In genomic region chr16:56036501-56036900, GRCm38 (mm10) we compare ENCODE assay signal across 9 mouse cellular contexts. TPM values are rescaled to one million over a fixed set of nuclear protein-coding genes. Genes with fewer than 3 reads are reported as not detected.
A peak's percentile ranks its signal among the peaks of the same experiment; 100 is the strongest.
DNase-seq lines count a peak whose midpoint lies in the region; ATAC-seq and TF ChIP-seq lines count a peak whose summit lies in the region.
"Had no signal": no experiment of that assay in that cellular context is flagged by ENCODE, and none has a peak within 500 bp of the region (broad histone marks: within the 10 kb centered on the region; RNA-seq: fewer than 3 reads in every experiment).

No protein-coding gene starts in this region.

- peak overlapping the region; percentile 84 for H3K4me2 ChIP-seq in lung, embryonic 16.5 days (ENCODE audit: low read depth, low read length)
- H3K4me2 ChIP-seq in embryonic facial prominence, embryonic 11.5 days (ENCODE audit: low read depth, low read length) = peak overlapping the region; percentile 67
- peak overlapping the region; percentile 67 for H3K4me2 ChIP-seq in intestine, postnatal 0 days (replicated peaks; ENCODE audit: low read depth)
- H3K4me2 ChIP-seq in stomach, embryonic 14.5 days (replicated peaks; ENCODE audit: low read depth, low read length) = peak overlapping the region; percentile 71

- peak overlapping the region; percentile 95 for H3K4me3 ChIP-seq in lung, embryonic 16.5 days (ENCODE audit: low read length)
- peak overlapping the region; percentile 87 for H3K4me3 ChIP-seq in embryonic facial prominence, embryonic 11.5 days (ENCODE audit: low read depth, low read length)
- peak overlapping the region; percentile 71 for H3K4me3 ChIP-seq in intestine, postnatal 0 days (ENCODE audit: low read depth, low read length)
- H3K4me3 ChIP-seq in stomach, embryonic 14.5 days (ENCODE audit: low read depth, low read length) = peak overlapping the region; percentile 88

- no peaks in the 10 kb centered on the region for H3K9me3 ChIP-seq in lung, embryonic 16.5 days (ENCODE audit: control insufficient read depth, low read length)
- H3K9me3 ChIP-seq in embryonic facial prominence, embryonic 11.5 days (replicated peaks; ENCODE audit: control insufficient read depth, low read length) = no peaks in the 10 kb centered on the region
- H3K9me3 ChIP-seq in intestine, postnatal 0 days (ENCODE audit: control insufficient read depth) = no peaks in the 10 kb centered on the region
- no peaks in the 10 kb centered on the region for H3K9me3 ChIP-seq in stomach, embryonic 14.5 days (ENCODE audit: control insufficient read depth, low read depth, low read length)

- TF ChIP-seq CTCF in intestine, postnatal 0 days (IDR thresholded peaks at IDR 0.05; ENCODE audit: low read depth) = no peak

- H3K27ac ChIP-seq in lung, embryonic 16.5 days (ENCODE audit: low read length) = no peak overlapping the region
- no peak overlapping the region for H3K27ac ChIP-seq in embryonic facial prominence, embryonic 11.5 days (replicated peaks; ENCODE audit: low read depth, low read length)
- no peak overlapping the region for H3K27ac ChIP-seq in intestine, postnatal 0 days (ENCODE audit: low read depth, low read length)
- no peak overlapping the region for H3K27ac ChIP-seq in stomach, embryonic 14.5 days (ENCODE audit: low read length)

- peaks cover 11% of the 10 kb centered on the region for H3K4me1 ChIP-seq in lung, embryonic 16.5 days (replicated peaks; ENCODE audit: control insufficient read depth, insufficient read depth, low read length)
- no peaks in the 10 kb centered on the region for H3K4me1 ChIP-seq in embryonic facial prominence, embryonic 11.5 days (ENCODE audit: control insufficient read depth, insufficient read depth, low read length)
- 0 out of 2 replicates have a peak, but pooled peaks cover 4% of the 10 kb centered on the region for H3K4me1 ChIP-seq in intestine, postnatal 0 days (replicated peaks; ENCODE audit: control insufficient read depth, insufficient read depth, low read length)
- peaks cover 13% of the 10 kb centered on the region for H3K4me1 ChIP-seq in stomach, embryonic 14.5 days (ENCODE audit: control insufficient read depth, insufficient read depth, low read length)

- H3K27me3 ChIP-seq in lung, embryonic 16.5 days (ENCODE audit: control insufficient read depth, insufficient read depth, low read depth, low read length) = no peaks in the 10 kb centered on the region
- H3K27me3 ChIP-seq in embryonic facial prominence, embryonic 11.5 days (ENCODE audit: control insufficient read depth, insufficient read depth, low read length) = no peaks in the 10 kb centered on the region
- no peaks in the 10 kb centered on the region for H3K27me3 ChIP-seq in intestine, postnatal 0 days (replicated peaks; ENCODE audit: control insufficient read depth, insufficient read depth, low read length)
- no peaks in the 10 kb centered on the region for H3K27me3 ChIP-seq in stomach, embryonic 14.5 days (ENCODE audit: control insufficient read depth, insufficient read depth, low read length)

- no peak for ATAC-seq in lung, embryonic 16.5 days (ENCODE audit: low read depth)
- ATAC-seq in embryonic facial prominence, embryonic 11.5 days (replicated peaks; ENCODE audit: insufficient number of reproducible peaks, low FRiP score, low TSS enrichment, low read depth) = no peak
- ATAC-seq in intestine, postnatal 0 days = no peak
- ATAC-seq in stomach, embryonic 14.5 days (ENCODE audit: insufficient number of reproducible peaks, insufficient read depth, low FRiP score, low read depth) = no peak
- ATAC-seq in megakaryocyte-erythroid progenitor cell, adult 5-6 weeks (replicated peaks; ENCODE audit: low FRiP score, low TSS enrichment, poor library complexity, severe bottlenecking) = no peak

- 44% methylated on average over 6 of the region's 6 CpGs for WGBS in lung, embryonic 16.5 days
- 64% methylated on average over 6 of the region's 6 CpGs for WGBS in embryonic facial prominence, embryonic 11.5 days
- 29% methylated on average over 6 of the region's 6 CpGs for WGBS in intestine, postnatal 0 days
- 58% methylated on average over 6 of the region's 6 CpGs for WGBS in stomach, embryonic 14.5 days

- peaks cover 11% of the 10 kb centered on the region for H3K36me3 ChIP-seq in lung, embryonic 16.5 days (ENCODE audit: control insufficient read depth, insufficient read depth, low read length)
- H3K36me3 ChIP-seq in embryonic facial prominence, embryonic 11.5 days (replicated peaks; ENCODE audit: control insufficient read depth, insufficient read depth, low read depth, low read length) = no peaks in the 10 kb centered on the region; the same call in 1 of the 2 replicates
- peaks cover 14% of the 10 kb centered on the region for H3K36me3 ChIP-seq in intestine, postnatal 0 days (ENCODE audit: control insufficient read depth, insufficient read depth)
- peaks cover 29% of the 10 kb centered on the region for H3K36me3 ChIP-seq in stomach, embryonic 14.5 days (ENCODE audit: control insufficient read depth, insufficient read depth, low read length)

- no peak for DNase-seq in lung, postnatal 4 days
- DNase-seq in embryonic facial prominence, embryonic 11.5 days (ENCODE audit: low spot score) = no peak
- DNase-seq in embryo, embryonic 9.5 days (ENCODE audit: extremely low spot score) = no peak
- DNase-seq in ovary, adult 18-20 months (ENCODE audit: low spot score) = no peak
- DNase-seq: cerebellum, adult 8-10 months had no signal

- peak overlapping the region; percentile 94 for H3K9ac ChIP-seq in lung, embryonic 16.5 days (ENCODE audit: low read length)
- H3K9ac ChIP-seq in embryonic facial prominence, embryonic 11.5 days (replicated peaks; ENCODE audit: low read length) = peak overlapping the region; percentile 46
- peak overlapping the region; percentile 80 for H3K9ac ChIP-seq in intestine, postnatal 0 days (ENCODE audit: low read depth, low read length)
- peak overlapping the region; percentile 85; the same call in 1 of the 2 replicates for H3K9ac ChIP-seq in stomach, embryonic 14.5 days (replicated peaks; ENCODE audit: low read depth, low read length)

RNA-seq across cellular contexts. Expression of gene Trmt10c, which starts 1.1 kb away (rescaled TPM):
- polyA plus RNA-seq in lung, embryonic 16.5 days (2015; fragmentation: Nextera tagmentation; extraction: Ambion mirVana) = 20.9 and 23.9 TPM in 2 replicates
- polyA plus RNA-seq in embryonic facial prominence, embryonic 11.5 days (2014; fragmentation: Nextera tagmentation; extraction: Ambion mirVana) = 37.7 and 39.9 TPM in 2 replicates
- polyA plus RNA-seq in intestine, postnatal 0 days (2015; fragmentation: Nextera tagmentation; extraction: Ambion mirVana) = 13.4 and 14.7 TPM in 2 replicates
- 28.4 and 29.0 TPM in 2 replicates for polyA plus RNA-seq in stomach, embryonic 14.5 days (2014; fragmentation: Nextera tagmentation; extraction: Ambion mirVana)
- 33.1 and 34.0 TPM in 2 replicates for total RNA-seq in megakaryocyte-erythroid progenitor cell, adult 5-6 weeks (2014; fragmentation: Nextera tagmentation)
- 58.8 and 78.1 TPM in 2 replicates for total RNA-seq in megakaryocyte-erythroid progenitor cell, adult 5-6 weeks (2017)

RNA-seq across cellular contexts. Expression of gene Pcnp, which starts 7.0 kb away (rescaled TPM):
- polyA plus RNA-seq in lung, embryonic 16.5 days (2015; fragmentation: Nextera tagmentation; extraction: Ambion mirVana) = 207 and 226 TPM in 2 replicates
- polyA plus RNA-seq in embryonic facial prominence, embryonic 11.5 days (2014; fragmentation: Nextera tagmentation; extraction: Ambion mirVana) = 328 and 365 TPM in 2 replicates
- polyA plus RNA-seq in intestine, postnatal 0 days (2015; fragmentation: Nextera tagmentation; extraction: Ambion mirVana) = 114 TPM in 2 replicates
- 231 and 241 TPM in 2 replicates for polyA plus RNA-seq in stomach, embryonic 14.5 days (2014; fragmentation: Nextera tagmentation; extraction: Ambion mirVana)
- total RNA-seq in megakaryocyte-erythroid progenitor cell, adult 5-6 weeks (2014; fragmentation: Nextera tagmentation) = 124 TPM in 2 replicates
- total RNA-seq in megakaryocyte-erythroid progenitor cell, adult 5-6 weeks (2017) = 128 and 165 TPM in 2 replicates

RNA-seq across cellular contexts. Expression of gene Senp7, which starts 11.6 kb away (rescaled TPM):
- 25.9 and 28.5 TPM in 2 replicates for polyA plus RNA-seq in lung, embryonic 16.5 days (2015; fragmentation: Nextera tagmentation; extraction: Ambion mirVana)
- 36.1 and 40.9 TPM in 2 replicates for polyA plus RNA-seq in embryonic facial prominence, embryonic 11.5 days (2014; fragmentation: Nextera tagmentation; extraction: Ambion mirVana)
- polyA plus RNA-seq in intestine, postnatal 0 days (2015; fragmentation: Nextera tagmentation; extraction: Ambion mirVana) = 10.5 and 10.6 TPM in 2 replicates
- polyA plus RNA-seq in stomach, embryonic 14.5 days (2014; fragmentation: Nextera tagmentation; extraction: Ambion mirVana) = 46.4 and 47.9 TPM in 2 replicates
- 51.8 and 77.3 TPM in 2 replicates for total RNA-seq in megakaryocyte-erythroid progenitor cell, adult 5-6 weeks (2014; fragmentation: Nextera tagmentation)
- total RNA-seq in megakaryocyte-erythroid progenitor cell, adult 5-6 weeks (2017) = 27.9 and 55.7 TPM in 2 replicates
